Mouse (Mus musculus): ENCODE results near the gene Ddrgk1.

DNA sequence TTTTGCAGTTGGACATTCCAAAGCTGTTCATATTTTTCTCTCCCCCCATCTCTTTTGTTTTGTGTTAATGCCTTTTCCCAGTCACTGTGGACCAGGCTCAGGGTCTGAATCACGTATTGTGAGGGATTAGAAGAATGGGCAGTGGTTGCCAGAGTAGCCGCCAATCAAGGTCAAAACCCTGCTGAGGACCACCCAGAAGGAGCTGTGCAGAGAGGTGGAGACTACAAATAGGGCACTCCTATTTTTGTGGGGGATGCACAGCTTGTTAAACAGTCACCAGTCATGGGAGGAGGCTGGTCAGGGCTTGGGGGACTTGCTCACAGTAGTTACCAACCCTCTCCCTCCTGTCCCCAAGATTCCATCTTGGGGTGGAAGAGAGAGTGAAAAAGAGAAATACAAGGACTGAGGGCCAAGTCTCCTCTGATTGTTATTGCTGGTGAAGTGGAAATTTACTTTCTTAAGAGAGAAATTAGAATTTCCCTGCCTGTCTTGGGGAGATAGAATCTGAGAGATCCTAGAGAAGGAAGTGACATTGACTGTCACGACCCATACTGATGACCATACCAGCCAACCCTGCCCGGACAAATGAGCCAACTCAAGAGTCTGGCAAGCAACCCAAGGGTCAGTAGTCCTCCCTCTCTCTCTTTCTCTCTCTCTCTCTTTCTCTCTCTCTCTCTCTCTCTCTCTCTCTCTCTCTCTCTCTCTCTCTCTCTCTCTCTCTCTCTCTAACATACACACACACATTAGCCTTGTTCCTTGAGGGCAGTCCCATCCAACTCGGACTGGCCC is 31.4 kb downstream of the Ddrgk1 start:
- TF ChIP-seq CTCF (IDR thresholded peaks at IDR 0.05; ENCODE audit: control insufficient read depth, insufficient read depth, insufficient read length): no peak
- no peak for TF ChIP-seq MAX (IDR thresholded peaks at IDR 0.05)

All from C2C12 (cell line).